Mouse (Mus musculus) left cerebral cortex, adult 2 months (tissue): ENCODE measurements around the gene Irs4. TPM values are rescaled to one million over a fixed set of nuclear protein-coding genes. Genes with fewer than 3 reads are reported as not detected.

ENCODE experiments used
- DNase-seq, 2 experiments: peaks; one replicate each; pipeline ENCODE4 v3.0.0; 2021 to 2022; ENCODE audit warnings: low spot score in 2 of 2, mixed read lengths in 1 of 2; ENCODE audit errors: extremely low spot score in 1 of 2
- H3K27ac ChIP-seq: fragments of 200-600 bp; 2 replicates; pipeline ENCODE4 v1.8.1; 2022
- H3K4me3 ChIP-seq: fragments of 200-600 bp; 2 replicates; pipeline ENCODE4 v1.8.1; 2022
- CTCF ChIP-seq: fragments of 200-600 bp; IDR thresholded peaks from 2 replicates; pipeline ENCODE4 v1.8.1; 2022; ENCODE audit warnings: antibody characterized with exemption, mild to moderate bottlenecking, moderate library complexity
- intact Hi-C: fragments of 180-260 bp; cut with DNase I; formaldehyde crosslinking; loops from one replicate; pipeline ENCODE4 v1.15.1; 2025
- long read RNA-seq, 2 experiments: library from polyadenylated mRNA; stranded (forward); transcript quantifications; one replicate each; pipeline ENCODE4 v2.0.0; 2021; ENCODE audit warnings: borderline mapping rate in 2 of 2
- total RNA-seq, 2 experiments: library from RNA; stranded (reverse); gene quantifications; 2 replicates each; pipeline ENCODE4 v1.2.3; 2021

The Irs4 gene
- total RNA-seq = 1 to 10 TPM in 1 of 2 experiments, under 1 TPM in 1; 0.38 to 1.0 TPM
- long read RNA-seq, experiment 1, full-length matches to known transcripts = 1 of 1 reads
- long read RNA-seq, experiment 1, partial matches to known transcripts = 0 of 1 reads
- long read RNA-seq, experiment 1, other reads (novel, unspliced or antisense) = 0 of 1 reads
- long read RNA-seq, experiment 2, full-length matches to known transcripts = 1 of 2 reads
- long read RNA-seq, experiment 2, partial matches to known transcripts = 0 of 2 reads
- long read RNA-seq, experiment 2, other reads (novel, unspliced or antisense) = 1 of 2 reads

- 0 out of 2 replicates have a peak within 1 kb of the TSS, but pooled peaks have one; percentile 9 for H3K4me3 ChIP-seq
- no peak for TF ChIP-seq CTCF
- DNase-seq = no peak
Observed at GRCm38 (mm10) chrX:141724937-141725918, at the start of gene Irs4. TSS of gene Irs4 (minus strand) at chrX:141725263.

DNA sequence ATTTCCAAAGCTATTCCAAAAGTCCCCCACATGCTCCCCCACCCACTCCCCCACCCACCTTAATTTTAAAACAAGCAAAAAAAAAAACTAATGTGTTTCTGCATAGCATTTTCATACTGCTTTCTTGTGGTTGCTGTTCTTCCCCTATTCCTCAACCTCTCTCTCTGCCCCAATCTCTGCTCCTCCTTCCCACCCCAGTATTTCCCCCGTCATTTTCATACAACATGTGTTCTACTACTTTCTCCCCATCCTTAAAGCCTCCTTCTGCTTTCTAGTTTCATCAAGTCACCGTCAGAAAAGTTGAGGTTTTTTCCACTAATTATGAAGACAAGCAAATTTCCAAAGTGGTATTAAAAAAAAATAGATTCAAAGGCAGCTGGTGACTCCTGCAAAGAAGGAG lies 25.3 kb upstream of the Irs4 start:
- no peak for TF ChIP-seq CTCF
- no peak for DNase-seq
- Histone ChIP-seq H3K27ac (no peak overlapping the region), H3K4me3 (no peak overlapping the region)
- intact Hi-C loops = no loop called here

More at GRCm38 (mm10) chrX:141724937-141725918, at the start of gene Irs4:
- H3K27ac ChIP-seq = no peak within 1 kb of the TSS
- intact Hi-C loops = no loop called here

DNA sequence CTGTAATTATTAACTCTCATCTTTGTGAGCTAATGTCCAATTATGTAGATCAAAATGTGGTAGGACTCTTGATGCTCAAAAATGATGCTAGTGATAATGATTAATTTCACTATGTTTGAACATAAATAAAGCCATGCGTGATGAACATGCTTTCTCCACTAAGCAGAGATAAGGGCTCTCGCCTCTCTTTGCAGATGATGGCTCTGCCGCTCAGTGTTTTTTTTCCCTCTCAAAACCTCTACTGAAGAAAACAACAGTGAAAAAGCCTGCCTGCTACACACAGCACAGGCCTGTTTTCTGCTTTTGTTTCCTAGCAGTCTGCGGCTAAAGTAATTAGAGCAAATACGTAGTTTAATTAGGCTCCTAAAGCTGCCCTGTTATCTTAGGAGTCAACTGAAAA lies 4.5 kb upstream of the Irs4 start:
- Histone ChIP-seq H3K4me3 (no peak overlapping the region), H3K27ac (no peak overlapping the region)
- no peak for DNase-seq
- intact Hi-C loops = no loop called here
- TF ChIP-seq CTCF = no peak

GRCm38 (mm10) chrX:141724391-141724891 lies 622 bp downstream of the Irs4 start:
- Histone ChIP-seq H3K4me3 (0 out of 2 replicates have a peak overlapping the region, but pooled peaks have one; percentile 9), H3K27ac (no peak overlapping the region)
- no peak for TF ChIP-seq CTCF
- intact Hi-C loops = no loop called here
- peak; percentile 7 to 15 for DNase-seq

DNA sequence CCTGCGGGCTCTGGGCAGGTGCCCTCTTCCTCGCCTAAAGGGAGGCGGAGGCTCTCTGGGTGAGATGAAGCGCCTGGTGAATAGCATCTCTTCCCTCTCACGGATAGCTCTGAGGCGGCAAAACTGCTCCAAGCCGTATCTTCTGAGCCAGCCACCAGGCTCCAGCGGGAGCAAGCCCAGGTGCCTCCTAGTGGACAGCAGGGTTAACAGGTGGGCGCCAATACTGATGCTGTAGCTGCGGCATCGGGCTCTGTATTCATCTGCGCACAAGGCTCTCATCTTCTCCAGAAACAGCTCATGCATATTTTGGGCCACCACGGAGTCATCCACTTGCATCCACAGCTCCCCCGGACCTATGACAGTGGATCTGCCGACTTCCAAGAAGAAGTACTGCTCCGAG lies 1.1 kb downstream of the Irs4 start:
- Histone ChIP-seq H3K4me3 (no peak overlapping the region), H3K27ac (no peak overlapping the region)
- TF ChIP-seq CTCF = no peak
- intact Hi-C loops = no loop called here
- peak; percentile 6 to 9 for DNase-seq

DNA sequence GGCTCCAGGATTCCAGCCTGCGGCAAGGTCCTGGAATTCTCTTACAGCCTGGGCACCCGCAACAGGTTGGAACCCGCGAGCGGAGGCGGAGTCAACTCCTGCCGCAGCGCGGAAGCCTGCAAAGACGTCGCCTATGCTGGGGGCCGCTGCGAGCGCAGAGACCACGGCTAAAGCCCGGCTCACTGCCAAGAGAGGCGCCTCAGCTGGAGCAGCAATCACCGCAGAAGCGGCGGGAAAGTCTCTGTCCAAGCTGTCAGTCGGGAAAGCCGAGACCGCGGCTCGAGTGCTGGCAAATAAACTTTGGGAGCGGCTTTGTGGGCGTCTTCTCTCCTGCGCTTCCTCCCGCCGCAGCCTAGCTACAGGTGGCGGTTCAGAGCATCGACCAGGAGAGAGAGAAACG lies 3.3 kb downstream of the Irs4 start:
- Histone ChIP-seq H3K27ac (no peak overlapping the region), H3K4me3 (0 out of 2 replicates have a peak overlapping the region, but pooled peaks have one; percentile 9)
- TF ChIP-seq CTCF = no peak
- peak; percentile 7 to 10 for DNase-seq
- intact Hi-C loops = no loop called here

Other genes with a start within 250 kb of the Irs4 start
- 1 to 10 TPM; 2.3 to 2.8 TPM for gene Col4a5, start 249.9 kb downstream of the Irs4 start, total RNA-seq
- not detected for gene Gm15294, start 150.0 kb upstream of the Irs4 start, total RNA-seq